Comparison of ENCODE assay signal across 8 mouse cellular contexts in the genomic region with DNA sequence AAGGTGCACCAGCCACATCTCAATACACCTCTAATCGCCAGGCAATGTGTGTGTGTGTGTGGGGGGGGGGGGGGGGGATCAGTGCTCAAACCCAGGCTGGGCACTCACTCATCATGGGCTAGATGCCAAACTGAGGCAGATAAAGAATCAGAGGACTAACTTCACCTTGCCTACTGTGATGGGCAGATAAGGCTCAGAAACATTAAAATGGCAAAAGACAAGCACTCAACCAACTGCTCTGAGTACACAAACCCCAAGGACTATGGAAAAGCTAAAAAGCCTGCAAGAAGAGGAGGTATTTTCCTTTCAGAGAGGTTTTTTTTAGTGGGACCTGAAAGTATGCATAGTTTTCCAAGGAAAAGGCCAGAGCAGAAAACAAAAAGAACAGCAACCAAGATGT. TPM values are rescaled to one million over a fixed set of nuclear protein-coding genes. Genes with fewer than 3 reads are reported as not detected.
DNase-seq lines count a peak whose midpoint lies in the region; ATAC-seq and TF ChIP-seq lines count a peak whose summit lies in the region.

No protein-coding gene starts in this region.

- H3K9me3 ChIP-seq in forebrain, embryonic 10.5 days, result no peaks in the 10 kb centered on the region
- no peaks in the 10 kb centered on the region for H3K9me3 ChIP-seq in liver, embryonic 11.5 days (ENCODE audit: control insufficient read depth, low read length)

- peaks cover 32% of the 10 kb centered on the region for H3K4me1 ChIP-seq in forebrain, embryonic 10.5 days
- H3K4me1 ChIP-seq in liver, embryonic 11.5 days (replicated peaks; ENCODE audit: control insufficient read depth, insufficient read depth, low read length), result peaks cover 12% of the 10 kb centered on the region

- peaks cover 11% of the 10 kb centered on the region; the same call in 1 of the 2 replicates for H3K36me3 ChIP-seq in forebrain, embryonic 10.5 days (replicated peaks)
- H3K36me3 ChIP-seq in liver, embryonic 11.5 days (ENCODE audit: control insufficient read depth, insufficient read depth, low read length), result no peaks in the 10 kb centered on the region

- H3K9ac ChIP-seq in liver, embryonic 11.5 days (ENCODE audit: low read depth, low read length), result peak overlapping the region; percentile 98

- 36% methylated on average over 1 of the region's 1 CpGs for WGBS in forebrain, embryonic 10.5 days
- WGBS in liver, embryonic 11.5 days, result 18% methylated on average over 1 of the region's 1 CpGs

- peak overlapping the region; percentile 96 for H3K4me3 ChIP-seq in gastrocnemius, adult 2 months
- peak overlapping the region; percentile 87 for H3K4me3 ChIP-seq in forebrain, embryonic 10.5 days
- H3K4me3 ChIP-seq in liver, embryonic 11.5 days (ENCODE audit: low read depth, low read length), result peak overlapping the region; percentile 98

- peak overlapping the region; percentile 73 for H3K4me2 ChIP-seq in liver, embryonic 11.5 days

- no peak for ATAC-seq in liver, embryonic 11.5 days (replicated peaks; ENCODE audit: low FRiP score)

- no peak for DNase-seq in gastrocnemius, adult 2 months
- DNase-seq in gastrocnemius, postnatal 10 days, result no peak
- peak; percentile 5 for DNase-seq in 3T3-L1 (ENCODE audit: low read depth, low spot score)
- no peak for DNase-seq in forebrain, embryonic 10.5 days (ENCODE audit: extremely low spot score, low spot score)
- DNase-seq in liver, embryonic 11.5 days (ENCODE audit: low spot score), result no peak
- DNase-seq in Muller cell, postnatal 12 days (ENCODE audit: inconsistent ontology term), result no peak
- DNase-seq in urinary bladder, adult 2 months (ENCODE audit: low spot score), result no peak
- DNase-seq in right cerebral cortex, postnatal 4 days, result no peak

- TF ChIP-seq CTCF in gastrocnemius, adult 2 months (IDR thresholded peaks at IDR 0.05), result no peak

- no peaks in the 10 kb centered on the region for H3K27me3 ChIP-seq in forebrain, embryonic 10.5 days (ENCODE audit: poor library complexity, severe bottlenecking)
- H3K27me3 ChIP-seq in liver, embryonic 11.5 days (replicated peaks; ENCODE audit: control insufficient read depth, insufficient read depth, low read length), result no peaks in the 10 kb centered on the region

- intact Hi-C loops in gastrocnemius, adult 2 months (cut with DNase I), result no loop called here

- peak overlapping the region; percentile 38 for H3K27ac ChIP-seq in gastrocnemius, adult 2 months
- H3K27ac ChIP-seq in forebrain, embryonic 10.5 days, result peak overlapping the region; percentile 96
- no peak overlapping the region for H3K27ac ChIP-seq in liver, embryonic 11.5 days (ENCODE audit: low read depth, low read length)

RNA-seq across cellular contexts. Expression of a gene that starts 1.4 kb away (rescaled TPM):
- 10 to 100 TPM; 18.6 to 19.3 TPM for total RNA-seq in gastrocnemius, adult 2 months (2021)
- total RNA-seq in gastrocnemius, postnatal 10 days (2021), result 10 to 100 TPM; 24.5 to 39.1 TPM
- polyA plus RNA-seq in forebrain, embryonic 10.5 days (2016; fragmentation: Nextera tagmentation; extraction: Ambion mirVana), result 65.5 and 70.1 TPM in 2 replicates
- 58.7 and 59.7 TPM in 2 replicates for polyA plus RNA-seq in liver, embryonic 11.5 days (2014; fragmentation: Nextera tagmentation; extraction: Ambion mirVana)
- polyA plus RNA-seq in urinary bladder, adult 2 months (2012; rRNA removed), result 81.2 and 83.4 TPM in 2 replicates
